Mouse (Mus musculus) adrenal gland, postnatal 14 days (tissue): ENCODE results near the gene Zfp408. TPM values are rescaled to one million over a fixed set of nuclear protein-coding genes. Genes with fewer than 3 reads are reported as not detected.

Experiments
- DNase-seq: peaks from one replicate; pipeline ENCODE4 v3.0.0; 2021; ENCODE audit warnings: mixed read lengths
- total RNA-seq: library from RNA; stranded (reverse); gene quantifications from 2 replicates; pipeline ENCODE4 v1.2.3, GENCODE M21; 2021

Zfp408 gene
- total RNA-seq, 1 experiment from 2014 or later, result 11.6 TPM

DNA sequence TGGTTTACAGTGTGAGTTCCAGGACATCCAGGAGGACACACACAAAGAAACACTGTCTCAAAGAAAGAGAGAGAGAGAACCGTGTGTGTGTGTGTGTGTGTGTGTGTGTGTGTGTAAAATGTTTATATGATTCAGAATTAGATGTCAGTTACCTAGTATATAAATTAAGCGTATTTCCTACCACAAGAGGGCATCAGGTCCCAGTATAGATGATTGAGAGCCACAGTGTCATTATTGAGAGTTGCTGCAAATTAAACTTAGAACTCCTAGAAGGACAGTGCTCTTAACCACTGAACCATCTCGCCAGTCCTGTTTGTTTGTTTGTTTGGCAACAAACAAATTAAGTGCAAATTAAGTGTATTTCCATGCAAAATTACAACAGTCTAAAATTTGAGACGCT, 47.2 kb downstream of the Zfp408 start:
- no peak for DNase-seq

DNA sequence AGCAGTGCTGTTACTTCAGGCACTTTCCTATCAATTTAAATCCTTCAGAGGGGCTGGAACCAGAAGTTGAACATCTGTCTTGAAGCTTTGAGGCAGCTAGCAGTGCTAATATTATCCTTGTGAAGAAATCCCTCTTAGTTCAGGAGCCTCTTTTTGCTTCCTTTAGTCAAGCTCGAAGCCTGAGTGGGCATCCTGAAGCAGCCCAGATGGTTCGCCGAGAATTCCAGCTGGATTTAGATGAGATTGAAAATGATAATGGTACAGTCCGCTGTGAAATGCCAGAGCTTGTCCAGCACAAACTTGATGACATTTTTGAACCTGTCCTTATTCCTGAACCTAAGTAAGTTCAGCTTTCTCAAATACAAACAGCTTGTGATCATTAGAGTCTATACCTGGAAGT, 49.1 kb downstream of the Zfp408 start:
- no peak for DNase-seq

Other genes starting within 250 kb of the Zfp408 start
- gene 1110051M20Rik, start 205.1 kb downstream of the Zfp408 start, total RNA-seq, result 14.9 TPM in 2 replicates
- gene Lrp4, start 192.3 kb downstream of the Zfp408 start, total RNA-seq, result 5.2 and 5.3 TPM in 2 replicates
- gene Ckap5, start 123.0 kb downstream of the Zfp408 start, total RNA-seq, result 45.3 and 52.8 TPM in 2 replicates
- gene F2, start 13.4 kb downstream of the Zfp408 start, total RNA-seq, result 14.0 and 232 TPM in 2 replicates
- gene Arhgap1, start 69 bp upstream of the Zfp408 start, total RNA-seq, result 56.0 and 63.6 TPM in 2 replicates
- 39.9 and 46.3 TPM in 2 replicates for gene Atg13, start 60.8 kb upstream of the Zfp408 start, total RNA-seq
- gene Harbi1, start 61.1 kb upstream of the Zfp408 start, total RNA-seq, result 9.3 and 11.0 TPM in 2 replicates
- 31.9 and 35.0 TPM in 2 replicates for gene Ambra1, start 80.3 kb upstream of the Zfp408 start, total RNA-seq